Mouse (Mus musculus) kidney, embryonic 16.5 days (tissue): Measurements from ENCODE around the gene Zmym4. TPM values are rescaled to one million over a fixed set of nuclear protein-coding genes. Genes with fewer than 3 reads are reported as not detected.

Source experiments
- ATAC-seq: fragments of 200-750 bp; cut with Nextera tagmentation; 2 replicates; pipeline ENCODE4 v1.8.0; 2017; ENCODE audit warnings: moderate TSS enrichment; ENCODE audit not compliant: low FRiP score, low TSS enrichment
- H3K27ac ChIP-seq: fragments of 300-500 bp; sonication (generic); 2 replicates; pipeline ENCODE4 v1.5.1; 2014; ENCODE audit warnings: low read length
- H3K27me3 ChIP-seq: fragments of 300-500 bp; sonication (generic); 2 replicates; pipeline ENCODE4 v1.6.1; 2014; ENCODE audit warnings: low read length, control low read depth, mixed read lengths; ENCODE audit not compliant: insufficient read depth
- H3K36me3 ChIP-seq: fragments of 300-500 bp; sonication (generic); 2 replicates; pipeline ENCODE4 v1.6.1; 2014; ENCODE audit warnings: low read length, control low read depth, mixed read lengths; ENCODE audit not compliant: insufficient read depth
- H3K4me1 ChIP-seq: fragments of 300-500 bp; sonication (generic); 2 replicates; pipeline ENCODE4 v1.6.1; 2014; ENCODE audit warnings: low read length, control low read depth, mixed read lengths; ENCODE audit not compliant: insufficient read depth
- H3K4me2 ChIP-seq: fragments of 300-500 bp; sonication (generic); replicated peaks from 2 replicates; pipeline ENCODE4 v1.6.1; 2014; ENCODE audit warnings: low read depth, low read length
- H3K4me3 ChIP-seq: fragments of 300-500 bp; sonication (generic); 2 replicates; pipeline ENCODE4 v1.5.1; 2014; ENCODE audit warnings: mild to moderate bottlenecking, low read length
- H3K9ac ChIP-seq: fragments of 300-500 bp; sonication (generic); replicated peaks from 2 replicates; pipeline ENCODE4 v1.6.1; 2014; ENCODE audit warnings: low read length
- H3K9me3 ChIP-seq: fragments of 300-500 bp; sonication (generic); 2 replicates; pipeline ENCODE4 v1.6.1; 2016; ENCODE audit warnings: low read length, control low read depth
- WGBS: fragments of 180-500 bp; shearing (Covaris S2); extraction: QIAGEN DNeasy Blood & Tissue Kit; methylation state at CpG from one replicate; pipeline ENCODE4 v1.1.7; 2014; 5-methylcytosine and 5-hydroxymethylcytosine counted together
- polyA plus RNA-seq: library from polyadenylated mRNA; unstranded; fragments of >200 nt; fragmentation: Nextera tagmentation; extraction: Ambion mirVana; gene quantifications from 2 replicates; pipeline ENCODE4 v1.2.1, GENCODE M21; 2015

The Zmym4 gene
- polyA plus RNA-seq, 1 experiment from 2014 or later = 14.4 TPM

GRCm38 (mm10) chr4:126861514-126862266, 106.2 kb downstream of the Zmym4 start:
- no peak overlapping the region for H3K27ac ChIP-seq
- 81% methylated on average over 11 of the region's 11 CpGs for WGBS
- no peaks in the 10 kb centered on the region for H3K27me3 ChIP-seq
- no peak overlapping the region for H3K4me3 ChIP-seq
- no peak for ATAC-seq
- H3K4me1 ChIP-seq = no peaks in the 10 kb centered on the region
- no peak overlapping the region for H3K4me2 ChIP-seq
- no peak overlapping the region for H3K9ac ChIP-seq
- H3K9me3 ChIP-seq = no peaks in the 10 kb centered on the region
- H3K36me3 ChIP-seq = peaks cover 21% of the 10 kb centered on the region; the same call in 1 of the 2 replicates

- Histone ChIP-seq H3K36me3 (peaks cover 22% of the 10 kb centered on the region), H3K9me3 (no peaks in the 10 kb centered on the region), H3K4me1 (no peaks in the 10 kb centered on the region), H3K27me3 (no peaks in the 10 kb centered on the region), H3K4me3 (no peak overlapping the region), H3K4me2 (no peak overlapping the region), H3K9ac (no peak overlapping the region), H3K27ac (no peak overlapping the region)
- 0 out of 2 replicates have a peak, but pooled peaks have one; percentile 6 for ATAC-seq
- 91% methylated on average over 9 of the region's 9 CpGs for WGBS
Measured at GRCm38 (mm10) chr4:126860268-126860986, 107.5 kb downstream of the Zmym4 start.

GRCm38 (mm10) chr4:126852971-126853370, 115.0 kb downstream of the Zmym4 start:
- peaks cover 7% of the 10 kb centered on the region; the same call in 1 of the 2 replicates for H3K4me1 ChIP-seq
- H3K9me3 ChIP-seq = no peaks in the 10 kb centered on the region
- H3K9ac ChIP-seq = no peak overlapping the region
- no peak overlapping the region for H3K4me3 ChIP-seq
- H3K27ac ChIP-seq = no peak overlapping the region
- whole genome bisulfite sequencing = 64% methylated on average over 11 of the region's 11 CpGs
- no peak for ATAC-seq
- peaks cover 20% of the 10 kb centered on the region for H3K36me3 ChIP-seq
- no peaks in the 10 kb centered on the region for H3K27me3 ChIP-seq
- H3K4me2 ChIP-seq = no peak overlapping the region

- peak overlapping the region; percentile 52; the same call in 1 of the 2 replicates for H3K27ac ChIP-seq
Measured at GRCm38 (mm10) chr4:126850778-126851080, 117.2 kb downstream of the Zmym4 start.

GRCm38 (mm10) chr4:126850019-126850777, 117.7 kb downstream of the Zmym4 start:
- Histone ChIP-seq H3K4me2 (no peak overlapping the region), H3K27ac (peak overlapping the region; percentile 52; the same call in 1 of the 2 replicates), H3K9me3 (no peaks in the 10 kb centered on the region), H3K4me3 (no peak overlapping the region), H3K36me3 (peaks cover 22% of the 10 kb centered on the region), H3K4me1 (peaks cover 7% of the 10 kb centered on the region; the same call in 1 of the 2 replicates), H3K27me3 (no peaks in the 10 kb centered on the region), H3K9ac (no peak overlapping the region)
- WGBS = 42% methylated on average over 7 of the region's 7 CpGs
- no peak for ATAC-seq

More at GRCm38 (mm10) chr4:126850778-126851080, 117.2 kb downstream of the Zmym4 start:
- Histone ChIP-seq H3K27me3 (no peaks in the 10 kb centered on the region), H3K4me3 (no peak overlapping the region), H3K4me1 (peaks cover 7% of the 10 kb centered on the region; the same call in 1 of the 2 replicates), H3K9me3 (no peaks in the 10 kb centered on the region), H3K4me2 (no peak overlapping the region), H3K9ac (no peak overlapping the region), H3K36me3 (peaks cover 22% of the 10 kb centered on the region)
- WGBS = 29% methylated on average over 4 of the region's 4 CpGs
- no peak for ATAC-seq

- peaks cover 17% of the 10 kb centered on the region for H3K36me3 ChIP-seq
- ATAC-seq = no peak
- no peak overlapping the region for H3K4me2 ChIP-seq
- H3K27me3 ChIP-seq = no peaks in the 10 kb centered on the region
- H3K27ac ChIP-seq = no peak overlapping the region
- H3K9ac ChIP-seq = no peak overlapping the region
- H3K9me3 ChIP-seq = no peaks in the 10 kb centered on the region
- no peak overlapping the region for H3K4me3 ChIP-seq
- 40% methylated on average over 7 of the region's 7 CpGs for WGBS
- peaks cover 7% of the 10 kb centered on the region; the same call in 1 of the 2 replicates for H3K4me1 ChIP-seq
Measured at GRCm38 (mm10) chr4:126846971-126847370, 121.0 kb downstream of the Zmym4 start.

- Histone ChIP-seq H3K9me3 (no peaks in the 10 kb centered on the region), H3K9ac (no peak overlapping the region), H3K4me3 (no peak overlapping the region), H3K36me3 (peaks cover 25% of the 10 kb centered on the region), H3K27ac (no peak overlapping the region), H3K27me3 (no peaks in the 10 kb centered on the region), H3K4me2 (no peak overlapping the region), H3K4me1 (peaks cover 3% of the 10 kb centered on the region; the same call in 1 of the 2 replicates)
- WGBS = 84% methylated on average over 4 of the region's 4 CpGs
- no peak for ATAC-seq
Measured at GRCm38 (mm10) chr4:126845664-126846063, 122.3 kb downstream of the Zmym4 start.

- 42% methylated on average over 3 of the region's 3 CpGs for WGBS
- Histone ChIP-seq H3K27me3 (no peaks in the 10 kb centered on the region), H3K4me1 (no peaks in the 10 kb centered on the region), H3K9me3 (no peaks in the 10 kb centered on the region), H3K9ac (no peak overlapping the region), H3K36me3 (peaks cover 21% of the 10 kb centered on the region), H3K27ac (no peak overlapping the region), H3K4me2 (no peak overlapping the region), H3K4me3 (no peak overlapping the region)
- no peak for ATAC-seq
Measured at GRCm38 (mm10) chr4:126842911-126843310, 125.0 kb downstream of the Zmym4 start.

- Histone ChIP-seq H3K9ac (no peak overlapping the region), H3K9me3 (no peaks in the 10 kb centered on the region), H3K4me2 (no peak overlapping the region), H3K4me3 (no peak overlapping the region), H3K27me3 (no peaks in the 10 kb centered on the region), H3K36me3 (peaks cover 21% of the 10 kb centered on the region), H3K27ac (no peak overlapping the region), H3K4me1 (no peaks in the 10 kb centered on the region)
- 81% methylated on average over 15 of the region's 15 CpGs for WGBS
- no peak for ATAC-seq
Measured at GRCm38 (mm10) chr4:126840996-126841560, 126.9 kb downstream of the Zmym4 start.
